ENCODE assay signal across 22 mouse cellular contexts in genomic region chr14:58036174-58036573, GRCm38 (mm10). TPM values are rescaled to one million over a fixed set of nuclear protein-coding genes. Genes with fewer than 3 reads are reported as not detected.
A peak's percentile ranks its signal among the peaks of the same experiment; 100 is the strongest.
DNase-seq lines count a peak whose midpoint lies in the region; ATAC-seq lines count a peak whose summit lies in the region.
"Had no signal": no experiment of that assay in that cellular context is flagged by ENCODE, and none has a peak within 500 bp of the region (broad histone marks: within the 10 kb centered on the region; RNA-seq: fewer than 3 reads in every experiment).

No protein-coding gene starts in this region.

- H3K9me3 ChIP-seq in kidney, embryonic 15.5 days (replicated peaks): no peaks in the 10 kb centered on the region
- H3K9me3 ChIP-seq in embryonic facial prominence, embryonic 10.5 days: no peaks in the 10 kb centered on the region
- H3K9me3 ChIP-seq in forebrain, embryonic 13.5 days (replicated peaks): no peaks in the 10 kb centered on the region
- H3K9me3 ChIP-seq: heart, embryonic 10.5 days; hindbrain, embryonic 12.5 days; midbrain, embryonic 12.5 days; neural tube, embryonic 13.5 days had no signal

- H3K4me1 ChIP-seq in kidney, embryonic 15.5 days: peaks cover 10% of the 10 kb centered on the region
- H3K4me1 ChIP-seq in embryonic facial prominence, embryonic 10.5 days: peaks cover 10% of the 10 kb centered on the region
- peaks cover 12% of the 10 kb centered on the region; the same call in 1 of the 2 replicates for H3K4me1 ChIP-seq in forebrain, embryonic 13.5 days
- H3K4me1 ChIP-seq: hindbrain, embryonic 12.5 days had no signal

- 13% methylated on average over 6 of the region's 6 CpGs for WGBS in kidney, embryonic 15.5 days
- WGBS in embryonic facial prominence, embryonic 10.5 days: 27% methylated on average over 6 of the region's 6 CpGs
- WGBS in forebrain, embryonic 13.5 days: 7% methylated on average over 6 of the region's 6 CpGs

- no peak overlapping the region for H3K4me2 ChIP-seq in kidney, embryonic 15.5 days
- H3K4me2 ChIP-seq in forebrain, embryonic 13.5 days: no peak overlapping the region
- H3K4me2 ChIP-seq: hindbrain, embryonic 12.5 days; midbrain, embryonic 12.5 days; neural tube, embryonic 13.5 days had no signal

- 0 out of 2 replicates have a peak, but pooled peaks have one; percentile 43 for ATAC-seq in kidney, embryonic 15.5 days (replicated peaks; ENCODE audit: low FRiP score)
- peak; percentile 24; the same call in 1 of the 2 replicates for ATAC-seq in forebrain, embryonic 13.5 days
- ATAC-seq: CD4-positive, CD25-positive, alpha-beta regulatory T cell, adult 4 months; inflammation-experienced regulatory T-cells, adult 6 months; lung, postnatal 0 days had no signal

- no peak overlapping the region for H3K9ac ChIP-seq in kidney, embryonic 15.5 days
- no peak overlapping the region for H3K9ac ChIP-seq in forebrain, embryonic 13.5 days
- H3K9ac ChIP-seq: hindbrain, embryonic 12.5 days; midbrain, embryonic 12.5 days; neural tube, embryonic 13.5 days had no signal

- H3K27ac ChIP-seq in kidney, embryonic 15.5 days: no peak overlapping the region
- H3K27ac ChIP-seq in embryonic facial prominence, embryonic 10.5 days (replicated peaks): no peak overlapping the region
- no peak overlapping the region for H3K27ac ChIP-seq in forebrain, embryonic 13.5 days
- H3K27ac ChIP-seq: heart, embryonic 10.5 days; hindbrain, embryonic 12.5 days; midbrain, embryonic 12.5 days; neural tube, embryonic 13.5 days; stomach, postnatal 0 days had no signal

- no peak for DNase-seq in kidney, adult 18-20 months
- DNase-seq in embryonic facial prominence, embryonic 10.5 days (ENCODE audit: low spot score): peak; percentile 23
- DNase-seq in retina, embryonic 14.5 days (ENCODE audit: low spot score): peak; percentile 93
- DNase-seq in right cerebral cortex, postnatal 4 days: no peak
- DNase-seq in right cerebral cortex, adult 18-20 months: no peak
- no peak for DNase-seq in gastrocnemius, postnatal 4 days (ENCODE audit: low spot score in 2 of 2)
- DNase-seq: adrenal gland, postnatal 25 days; cerebellum, adult 2 months; gastrocnemius, postnatal 36 days; kidney, adult 9 months; liver had no signal

- H3K4me3 ChIP-seq in kidney, embryonic 15.5 days (replicated peaks): no peak overlapping the region
- H3K4me3 ChIP-seq in embryonic facial prominence, embryonic 10.5 days: no peak overlapping the region
- no peak overlapping the region for H3K4me3 ChIP-seq in forebrain, embryonic 13.5 days
- H3K4me3 ChIP-seq: heart, embryonic 10.5 days; hindbrain, embryonic 12.5 days; midbrain, embryonic 12.5 days; neural tube, embryonic 13.5 days had no signal

- H3K36me3 ChIP-seq in kidney, embryonic 15.5 days: no peaks in the 10 kb centered on the region
- no peaks in the 10 kb centered on the region for H3K36me3 ChIP-seq in embryonic facial prominence, embryonic 10.5 days (replicated peaks)
- no peaks in the 10 kb centered on the region for H3K36me3 ChIP-seq in forebrain, embryonic 13.5 days (ENCODE audit: poor library complexity, severe bottlenecking)
- H3K36me3 ChIP-seq: heart, embryonic 10.5 days; hindbrain, embryonic 12.5 days; midbrain, embryonic 12.5 days; neural tube, embryonic 13.5 days had no signal

- H3K27me3 ChIP-seq in kidney, embryonic 15.5 days: peaks cover 11% of the 10 kb centered on the region
- no peaks in the 10 kb centered on the region for H3K27me3 ChIP-seq in embryonic facial prominence, embryonic 10.5 days (replicated peaks; ENCODE audit: low read depth, poor library complexity, severe bottlenecking)
- H3K27me3 ChIP-seq in forebrain, embryonic 13.5 days: peaks cover 5% of the 10 kb centered on the region; the same call in 1 of the 2 replicates
- H3K27me3 ChIP-seq: hindbrain, embryonic 12.5 days; neural tube, embryonic 13.5 days had no signal

RNA-seq across cellular contexts. Expression of gene Fgf9, which starts 34.2 kb away (rescaled TPM):
- 6.7 and 7.9 TPM in 2 replicates for polyA plus RNA-seq in kidney, embryonic 15.5 days (2015; fragmentation: Nextera tagmentation; extraction: Ambion mirVana)
- 5.7 and 6.5 TPM in 2 replicates for polyA plus RNA-seq in embryonic facial prominence, embryonic 10.5 days (2016; fragmentation: Nextera tagmentation; extraction: Ambion mirVana)
- polyA plus RNA-seq in forebrain, embryonic 13.5 days (2015; fragmentation: Nextera tagmentation; extraction: Ambion mirVana): 3.3 and 4.3 TPM in 2 replicates
- total RNA-seq in gastrocnemius, postnatal 4 days (2021): 1 to 10 TPM; 4.6 to 5.0 TPM
- total RNA-seq: ES-E14 had no signal
- polyA plus RNA-seq: CD4-positive, CD25-positive, alpha-beta regulatory T cell, adult 4 months; inflammation-experienced regulatory T-cells, adult 6 months had no signal

RNA-seq across cellular contexts. Expression of gene Micu2, which starts 37.1 kb away (rescaled TPM):
- 82.2 and 86.3 TPM in 2 replicates for polyA plus RNA-seq in kidney, embryonic 15.5 days (2015; fragmentation: Nextera tagmentation; extraction: Ambion mirVana)
- 63.0 and 63.1 TPM in 2 replicates for polyA plus RNA-seq in embryonic facial prominence, embryonic 10.5 days (2016; fragmentation: Nextera tagmentation; extraction: Ambion mirVana)
- 64.2 and 69.1 TPM in 2 replicates for polyA plus RNA-seq in forebrain, embryonic 13.5 days (2015; fragmentation: Nextera tagmentation; extraction: Ambion mirVana)
- 10 to 100 TPM; 73.4 to 80.4 TPM for total RNA-seq in gastrocnemius, postnatal 4 days (2021)

Comparison
In these comparisons a context has a peak if more than half of its experiments do, and no peak if none do; other contexts are left out.
1. DNase-seq: peak in embryonic facial prominence, embryonic 10.5 days (single experiment) and retina, embryonic 14.5 days (single experiment); none in kidney, adult 18-20 months (single experiment), right cerebral cortex, postnatal 4 days (single experiment), right cerebral cortex, adult 18-20 months (single experiment) and gastrocnemius, postnatal 4 days (0 of 2).